Mouse (Mus musculus) midbrain, embryonic 16.5 days (tissue): ENCODE measurements around the gene Top1. TPM values are rescaled to one million over a fixed set of nuclear protein-coding genes. Genes with fewer than 3 reads are reported as not detected.

Source experiments
- ATAC-seq: fragments of 200-750 bp; cut with Nextera tagmentation; 2 replicates; pipeline ENCODE4 v1.8.0; 2017; ENCODE audit warnings: moderate TSS enrichment
- H3K27ac ChIP-seq: fragments of 300-500 bp; sonication (generic); 2 replicates; pipeline ENCODE4 v1.5.1; 2014; ENCODE audit warnings: mild to moderate bottlenecking, low read length, mixed read lengths
- H3K27me3 ChIP-seq: fragments of 300-500 bp; sonication (generic); 2 replicates; pipeline ENCODE4 v1.6.1; 2014; ENCODE audit warnings: low read depth, low read length, mixed read lengths; ENCODE audit not compliant: control insufficient read depth, insufficient read depth
- H3K36me3 ChIP-seq: fragments of 300-500 bp; sonication (generic); 2 replicates; pipeline ENCODE4 v1.6.1; 2014; ENCODE audit warnings: mild to moderate bottlenecking, low read length, moderate library complexity, mixed read lengths; ENCODE audit not compliant: control insufficient read depth, insufficient read depth
- H3K4me1 ChIP-seq: fragments of 300-500 bp; sonication (generic); 2 replicates; pipeline ENCODE4 v1.6.1; 2014; ENCODE audit warnings: mild to moderate bottlenecking, low read length, mixed read lengths; ENCODE audit not compliant: control insufficient read depth, insufficient read depth
- H3K4me2 ChIP-seq: fragments of 300-500 bp; sonication (generic); 2 replicates; pipeline ENCODE4 v1.6.1; 2014; ENCODE audit warnings: mild to moderate bottlenecking, low read length, mixed read lengths
- H3K4me3 ChIP-seq: fragments of 300-500 bp; sonication (generic); 2 replicates; pipeline ENCODE4 v1.5.1; 2014; ENCODE audit warnings: low read depth, mild to moderate bottlenecking, low read length, moderate library complexity, mixed read lengths
- H3K9ac ChIP-seq: fragments of 300-500 bp; sonication (generic); 2 replicates; pipeline ENCODE4 v1.6.1; 2014; ENCODE audit warnings: low read depth, low read length, mixed read lengths
- H3K9me3 ChIP-seq: fragments of 300-500 bp; sonication (generic); replicated peaks from 2 replicates; pipeline ENCODE4 v1.6.1; 2014; ENCODE audit warnings: mild to moderate bottlenecking, low read length, mixed read lengths; ENCODE audit not compliant: control insufficient read depth, poor library complexity, severe bottlenecking
- WGBS: fragments of 180-500 bp; shearing (Covaris S2); extraction: QIAGEN DNeasy Blood & Tissue Kit; methylation state at CpG from one replicate; pipeline ENCODE4 v1.1.7; 2014; 5-methylcytosine and 5-hydroxymethylcytosine counted together
- microRNA-seq: library from miRNA; unstranded; fragments of <30 nt; microRNA quantifications from one replicate; pipeline ENCODE4, GENCODE M21; 2017
- polyA plus RNA-seq: library from polyadenylated mRNA; unstranded; fragments of >200 nt; fragmentation: Nextera tagmentation; extraction: Ambion mirVana; gene quantifications from 2 replicates; pipeline ENCODE4 v1.2.1, GENCODE M21; 2015

Top1 gene
- polyA plus RNA-seq, 1 experiment from 2014 or later: 68.7 TPM

GRCm38 (mm10) chr2:160770871-160771270 lies 125.2 kb downstream of the Top1 start:
- no peak for ATAC-seq
- Histone ChIP-seq H3K9me3 (no peaks in the 10 kb centered on the region), H3K27ac (no peak overlapping the region), H3K9ac (no peak overlapping the region), H3K4me1 (0 out of 2 replicates have a peak, but pooled peaks cover 3% of the 10 kb centered on the region), H3K36me3 (no peaks in the 10 kb centered on the region; the same call in 1 of the 2 replicates), H3K27me3 (no peaks in the 10 kb centered on the region), H3K4me2 (no peak overlapping the region), H3K4me3 (no peak overlapping the region)
- 87% methylated on average over 1 of the region's 1 CpGs for WGBS

- 89% methylated on average over 8 of the region's 8 CpGs for WGBS
Measured at GRCm38 (mm10) chr2:160771325-160772276, 125.9 kb downstream of the Top1 start.

More at GRCm38 (mm10) chr2:160771325-160772276, 125.9 kb downstream of the Top1 start:
- no peak overlapping the region for H3K4me2 ChIP-seq
- no peak overlapping the region for H3K9ac ChIP-seq
- ATAC-seq: no peak
- H3K27me3 ChIP-seq: no peaks in the 10 kb centered on the region
- H3K36me3 ChIP-seq: no peaks in the 10 kb centered on the region; the same call in 1 of the 2 replicates
- H3K9me3 ChIP-seq: no peaks in the 10 kb centered on the region
- H3K27ac ChIP-seq: no peak overlapping the region
- no peak overlapping the region for H3K4me3 ChIP-seq
- H3K4me1 ChIP-seq: 0 out of 2 replicates have a peak, but pooled peaks cover 3% of the 10 kb centered on the region

Small RNA genes lying within 50 kb of the gene (microRNA-seq; reads per million reads assigned to microRNA genes)
- gene Gm23968: not detected

Other genes with a start within 250 kb of the Top1 start
- gene Plcg1, start 85.4 kb downstream of the Top1 start, polyA plus RNA-seq: 52.1 and 57.3 TPM in 2 replicates
- gene Zhx3, start 227.1 kb downstream of the Top1 start, polyA plus RNA-seq: 21.1 and 22.6 TPM in 2 replicates
- 0.33 and 0.45 TPM in 2 replicates for gene Lpin3, start 234.8 kb downstream of the Top1 start, polyA plus RNA-seq